Mouse (Mus musculus): ENCODE measurements around the gene Upp2.

Upp2 gene

GRCm38 (mm10) chr2:58567066-58567810 lies at the start of gene Upp2, which contains the start of gene Acvr1:
Gene Upp2 (plus strand): TSS chr2:58567298.
Gene Acvr1 (minus strand): TSS chr2:58567157.
- DNase-seq = peak; percentile 88

GRCm38 (mm10) chr2:58518517-58518916 lies 48.6 kb upstream of the Upp2 start:
- no peak for DNase-seq

DNA sequence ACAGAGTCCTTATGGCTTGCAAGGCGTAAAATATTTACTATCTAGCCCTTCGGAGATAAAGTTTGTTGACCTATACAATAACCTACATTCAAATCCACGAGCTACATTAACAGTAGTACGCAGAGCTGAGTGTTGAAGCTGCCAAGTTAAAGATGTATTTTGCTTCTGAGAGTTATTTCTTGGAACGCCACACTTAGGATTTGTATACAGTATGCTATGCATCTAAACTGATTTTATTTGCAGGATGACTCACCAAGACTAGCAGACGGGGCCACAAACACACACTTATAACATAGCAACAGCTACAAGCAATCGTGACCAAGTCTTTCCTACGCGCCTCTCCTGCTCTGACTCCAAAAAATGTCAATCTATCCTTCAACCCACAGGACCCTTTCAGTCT lies 46.4 kb upstream of the Upp2 start:
- DNase-seq = no peak

DNA sequence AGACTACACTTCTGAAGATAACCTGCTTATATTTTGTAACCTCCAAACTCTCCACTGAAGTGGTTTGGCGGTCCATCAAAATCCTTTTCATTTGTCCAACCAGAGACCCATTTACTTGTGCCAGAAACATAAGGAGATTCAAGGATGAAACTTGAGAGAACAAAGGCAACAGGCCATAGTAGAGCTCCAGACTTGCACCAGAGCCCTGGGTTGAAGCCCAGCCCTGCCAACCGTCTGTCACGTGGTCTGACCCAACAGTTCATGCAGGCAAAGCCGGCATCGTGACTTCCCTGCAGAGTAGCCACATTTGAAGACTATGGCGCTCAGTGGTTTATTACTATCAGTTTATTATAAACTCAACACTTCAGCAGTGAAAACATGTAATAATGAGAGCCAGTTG lies 45.5 kb upstream of the Upp2 start:
- DNase-seq = no peak

GRCm38 (mm10) chr2:58523097-58523496 lies 44.0 kb upstream of the Upp2 start:
- DNase-seq = no peak

DNA sequence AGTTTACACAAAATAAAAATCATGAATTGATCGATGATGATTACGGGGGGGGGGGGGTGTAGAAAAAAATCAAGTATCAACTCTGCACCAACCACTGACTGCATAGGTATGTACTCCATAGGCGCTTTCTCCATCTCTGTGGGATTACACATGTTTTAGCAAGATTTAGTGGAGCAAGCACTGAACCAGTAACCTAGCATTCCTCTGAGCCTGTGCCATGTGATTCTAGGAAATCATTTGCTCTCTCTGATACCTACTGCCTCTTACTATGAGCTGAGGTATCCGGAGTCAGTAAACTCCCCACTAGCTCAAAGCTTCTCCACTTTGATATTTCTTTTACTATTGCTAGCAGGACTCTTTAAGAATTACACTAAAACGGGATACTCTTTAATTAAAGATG lies 43.2 kb upstream of the Upp2 start:
- no peak for DNase-seq

DNA sequence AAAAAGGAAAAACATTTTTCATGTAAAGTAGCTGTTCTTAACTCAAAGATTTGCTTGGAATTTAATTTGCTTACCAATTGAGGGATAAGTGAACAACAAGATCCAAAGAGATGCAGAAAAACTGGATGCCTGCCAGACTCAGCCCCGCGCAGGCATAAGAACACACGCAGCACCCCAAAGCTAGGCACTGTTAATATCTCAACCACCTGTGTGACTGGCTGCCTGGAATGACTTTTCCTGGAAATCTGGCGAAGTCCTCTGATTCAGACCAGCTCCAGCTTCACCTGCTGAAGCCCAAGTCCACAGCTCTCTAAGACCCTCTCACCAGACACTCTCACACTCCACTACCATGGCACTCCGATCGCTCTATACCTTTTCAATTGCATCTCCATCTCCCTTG lies 42.7 kb upstream of the Upp2 start:
- peak; percentile 35 for DNase-seq

- no peak for DNase-seq
Observed at GRCm38 (mm10) chr2:58527786-58528185, 39.3 kb upstream of the Upp2 start.

DNA sequence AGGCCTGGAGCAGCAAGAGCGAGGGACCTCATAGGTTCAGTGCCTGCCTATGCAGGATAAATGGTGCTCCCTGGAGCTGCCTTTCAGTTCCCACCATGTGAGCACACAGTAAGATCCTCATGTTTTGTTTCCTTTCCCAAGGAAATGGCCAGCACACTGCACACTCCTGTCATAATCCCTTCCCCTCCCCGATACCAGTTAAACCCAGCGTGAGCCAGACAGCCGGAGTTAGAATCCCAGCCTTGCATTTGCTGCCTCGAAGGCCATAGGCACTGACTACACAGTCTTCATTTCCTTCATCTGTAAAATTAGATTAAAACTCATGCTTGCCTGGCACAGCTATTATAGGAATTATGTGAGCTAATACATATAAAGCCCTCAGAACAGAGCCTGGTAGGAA lies 37.7 kb upstream of the Upp2 start:
- no peak for DNase-seq

DNA sequence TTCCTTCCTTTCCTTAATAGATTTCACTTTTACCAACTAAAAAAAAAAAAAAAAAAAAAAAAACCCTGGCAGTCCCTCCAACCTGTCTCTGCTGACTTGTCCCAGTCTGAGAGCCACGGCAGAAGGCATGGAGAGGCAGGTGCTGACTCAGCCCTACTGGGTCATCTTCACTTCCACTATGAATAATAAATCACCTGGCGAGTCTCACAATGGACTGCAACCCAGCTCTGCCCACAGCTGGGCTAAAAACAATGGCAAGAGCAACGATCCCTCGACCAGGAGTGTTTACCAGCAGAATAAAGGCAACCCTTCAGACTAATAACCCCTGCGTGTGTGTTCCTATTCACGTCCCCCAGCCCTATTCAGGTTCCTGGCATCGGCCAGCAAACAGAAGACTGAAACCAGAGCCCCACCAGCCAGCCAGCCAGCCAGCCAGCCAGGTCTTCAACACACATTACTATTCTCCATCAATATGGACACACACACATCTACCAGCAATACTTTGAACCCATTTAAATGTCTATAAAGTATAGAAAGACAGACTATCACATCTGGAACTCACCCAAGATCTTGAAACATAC lies 37.1 kb upstream of the Upp2 start:
- DNase-seq = no peak

GRCm38 (mm10) chr2:58530521-58530920 lies 36.6 kb upstream of the Upp2 start:
- no peak for DNase-seq

DNA sequence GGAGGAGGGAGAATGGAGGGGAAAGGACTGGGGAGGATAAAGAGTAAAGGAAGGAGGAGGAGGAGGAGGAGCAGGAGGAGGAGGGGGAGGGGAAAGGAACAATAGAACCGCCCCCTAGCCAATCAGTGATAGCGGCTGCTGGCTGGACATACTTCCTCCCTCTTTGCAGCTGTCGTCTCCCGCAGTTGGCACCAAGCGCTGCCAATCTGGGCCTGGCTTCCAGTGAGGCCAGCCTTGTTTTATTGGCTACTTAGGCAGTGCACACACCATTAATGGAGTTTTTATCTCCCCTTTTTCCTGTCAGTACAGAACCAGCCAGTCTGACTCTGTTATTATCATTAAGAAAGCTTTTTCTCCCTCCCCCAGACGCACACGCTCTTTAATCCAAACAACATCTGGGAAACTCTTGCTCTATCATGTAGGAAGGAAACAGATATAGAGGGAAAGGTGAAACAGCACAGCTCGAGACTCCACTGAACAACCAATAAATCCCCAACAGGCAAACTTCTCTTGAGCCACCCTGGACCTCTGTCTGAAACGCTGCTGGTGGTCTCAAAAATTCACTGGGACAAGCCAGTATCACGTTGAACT lies 34.7 kb upstream of the Upp2 start:
- peak; percentile 60 for DNase-seq

GRCm38 (mm10) chr2:58533521-58534001 lies 33.5 kb upstream of the Upp2 start:
- no peak for DNase-seq

GRCm38 (mm10) chr2:58534379-58534778 lies 32.7 kb upstream of the Upp2 start:
- no peak for DNase-seq

- DNase-seq = no peak
Observed at GRCm38 (mm10) chr2:58535233-58535632, 31.9 kb upstream of the Upp2 start.

DNA sequence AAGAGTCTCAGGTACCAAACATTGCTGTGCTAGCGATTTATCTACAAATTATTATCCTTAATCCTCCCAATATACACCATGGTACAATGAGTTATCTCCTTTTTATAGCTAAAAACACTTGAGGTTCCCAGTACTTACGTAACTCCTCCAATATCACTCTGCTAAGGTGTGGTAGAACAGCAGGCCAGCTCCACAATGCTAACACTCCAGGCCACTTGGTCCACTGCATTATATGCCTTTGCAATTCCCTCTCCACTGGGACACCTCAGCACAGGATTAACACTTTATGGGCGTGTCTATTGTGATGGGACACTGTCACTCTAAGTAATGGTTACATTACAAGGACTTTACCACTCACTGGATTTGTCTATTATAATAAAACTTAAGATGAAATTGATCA lies 30.3 kb upstream of the Upp2 start:
- DNase-seq = no peak

DNA sequence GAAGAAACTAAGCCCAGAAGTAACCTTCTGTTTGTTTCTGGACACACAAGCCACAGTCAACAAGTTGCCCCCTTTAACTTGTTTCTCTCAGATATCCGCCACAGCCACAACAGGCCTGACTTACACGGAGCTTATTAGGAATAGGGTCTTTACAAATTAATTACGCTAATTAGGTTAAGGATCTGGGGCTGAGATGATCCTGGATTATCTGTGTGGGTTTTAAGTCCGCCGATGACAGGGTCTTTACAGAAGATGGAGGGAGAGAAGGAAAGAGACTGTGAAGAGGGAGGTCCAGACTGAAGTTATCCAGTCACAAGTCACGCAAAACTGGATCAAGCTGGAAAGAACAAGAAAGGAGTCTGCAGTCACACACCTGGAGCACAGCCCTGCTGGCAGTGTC lies 28.9 kb upstream of the Upp2 start:
- no peak for DNase-seq

- no peak for DNase-seq
Observed at GRCm38 (mm10) chr2:58543252-58543651, 23.8 kb upstream of the Upp2 start.

DNA sequence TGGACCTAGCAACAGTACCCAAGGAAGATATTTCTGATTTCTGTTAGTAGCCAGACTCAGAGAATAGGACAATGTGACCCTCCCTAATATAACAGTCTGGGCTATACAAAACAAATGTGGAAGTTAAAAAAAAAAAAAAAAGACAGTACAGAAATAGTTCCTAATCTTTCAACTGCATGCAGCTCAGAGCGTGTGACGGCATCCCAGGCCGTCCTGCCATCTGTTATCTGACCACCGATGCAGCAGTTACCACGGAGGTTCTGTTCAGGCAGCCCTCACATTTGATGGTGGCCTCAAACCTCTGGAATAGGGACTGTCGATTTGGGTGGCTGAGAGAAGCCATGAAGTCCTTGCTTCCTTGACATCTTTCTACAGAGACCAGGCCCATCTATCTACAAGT lies 22.7 kb upstream of the Upp2 start:
- no peak for DNase-seq

- DNase-seq = no peak
Observed at GRCm38 (mm10) chr2:58546264-58546663, 20.8 kb upstream of the Upp2 start.

GRCm38 (mm10) chr2:58548943-58549342 lies 18.2 kb upstream of the Upp2 start:
- DNase-seq = no peak

DNA sequence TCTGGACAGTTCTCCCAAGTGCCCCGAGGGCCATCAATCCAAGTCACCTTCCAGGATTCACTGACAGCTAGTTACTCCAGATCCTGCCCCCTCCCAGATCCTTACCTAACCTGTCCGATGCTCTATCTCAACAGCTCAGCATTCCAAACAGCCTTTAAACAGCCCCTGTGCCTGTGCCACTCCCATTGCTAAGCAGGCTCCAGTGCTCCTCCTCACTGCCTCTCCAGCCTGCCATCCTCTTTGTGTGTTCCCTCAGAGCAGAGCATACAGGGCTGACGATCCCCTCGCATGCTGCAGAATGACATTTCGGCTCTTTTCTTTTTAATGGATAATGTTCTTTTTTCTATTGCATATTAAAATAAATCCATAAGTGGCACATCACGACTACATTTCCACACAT lies 17.1 kb upstream of the Upp2 start:
- no peak for DNase-seq

GRCm38 (mm10) chr2:58550488-58550887 lies 16.6 kb upstream of the Upp2 start:
- DNase-seq = no peak

GRCm38 (mm10) chr2:58551866-58552265 lies 15.2 kb upstream of the Upp2 start:
- DNase-seq = no peak

All from right cerebral cortex, postnatal 4 days (tissue).